Mouse (Mus musculus): Measurements from ENCODE around the gene Rdh1. TPM values are rescaled to one million over a fixed set of nuclear protein-coding genes. Genes with fewer than 3 reads are reported as not detected.
A peak's percentile ranks its signal among the peaks of the same experiment; 100 is the strongest.
"Not testable (repeated sequence)": the region's sequence is repeated elsewhere in the genome, so short reads cannot be mapped to it uniquely, and the experiment has no call there.

Gene Rdh1
- polyA plus RNA-seq, 1 experiment from 2014 or later: 0.08 TPM

GRCm38 (mm10) chr10:127751548-127751947 lies 8.0 kb upstream of the Rdh1 start, which contains the start of gene Gpr182:
TSS of gene Gpr182 (minus strand) at chr10:127751732.
- peak within 1 kb of the TSS; percentile 36 for H3K4me2 ChIP-seq
- H3K4me3 ChIP-seq: no peak within 1 kb of the TSS
- H3K36me3 ChIP-seq: peaks cover 14% of the 10 kb centered on the region
- H3K9me3 ChIP-seq: no peaks in the 10 kb centered on the region
- no peaks in the 10 kb centered on the region for H3K27me3 ChIP-seq
- H3K27ac ChIP-seq (replicated peaks): no peak within 1 kb of the TSS
- H3K9ac ChIP-seq: no peak within 1 kb of the TSS
- WGBS: 57% methylated on average over 8 of the region's 8 CpGs
- H3K4me1 ChIP-seq (replicated peaks): 0 out of 2 replicates have a peak, but pooled peaks cover 6% of the 10 kb centered on the region
- no peak for ATAC-seq (ENCODE audit: low FRiP score, low read depth)

GRCm38 (mm10) chr10:127754566-127755166 lies 4.9 kb upstream of the Rdh1 start:
- 0 out of 2 replicates have a peak, but pooled peaks cover 2% of the 10 kb centered on the region for H3K4me1 ChIP-seq (replicated peaks)
- no peaks in the 10 kb centered on the region for H3K36me3 ChIP-seq
- H3K9ac ChIP-seq: no peak overlapping the region
- ATAC-seq (ENCODE audit: low FRiP score, low read depth): no peak
- H3K4me3 ChIP-seq: no peak overlapping the region
- H3K4me2 ChIP-seq: no peak overlapping the region
- H3K27ac ChIP-seq (replicated peaks): no peak overlapping the region
- H3K27me3 ChIP-seq: no peaks in the 10 kb centered on the region
- WGBS: 76% methylated on average over 6 of the region's 6 CpGs
- no peaks in the 10 kb centered on the region for H3K9me3 ChIP-seq

GRCm38 (mm10) chr10:127755246-127755645 lies 4.3 kb upstream of the Rdh1 start:
- Histone ChIP-seq H3K4me3 (no peak overlapping the region), H3K27ac (replicated peaks) (no peak overlapping the region), H3K4me1 (replicated peaks) (no peaks in the 10 kb centered on the region), H3K27me3 (no peaks in the 10 kb centered on the region), H3K36me3 (no peaks in the 10 kb centered on the region), H3K4me2 (no peak overlapping the region), H3K9ac (no peak overlapping the region), H3K9me3 (no peaks in the 10 kb centered on the region)
- no peak for ATAC-seq (ENCODE audit: low FRiP score, low read depth)
- WGBS: 72% methylated on average over 3 of the region's 3 CpGs

- H3K27me3 ChIP-seq: no peaks in the 10 kb centered on the region
- H3K36me3 ChIP-seq: no peaks in the 10 kb centered on the region
- peak overlapping the region; percentile 9; the same call in 1 of the 2 replicates for H3K4me3 ChIP-seq
- H3K9me3 ChIP-seq: no peaks in the 10 kb centered on the region
- H3K4me2 ChIP-seq: peak overlapping the region; percentile 33
- ATAC-seq (ENCODE audit: low FRiP score, low read depth): no peak
- no peak overlapping the region for H3K27ac ChIP-seq (replicated peaks)
- no peak overlapping the region for H3K9ac ChIP-seq
- no peaks in the 10 kb centered on the region for H3K4me1 ChIP-seq (replicated peaks)
- WGBS: 53% methylated on average over 18 of the region's 18 CpGs
Observed at GRCm38 (mm10) chr10:127755770-127756468, 3.6 kb upstream of the Rdh1 start.

DNA sequence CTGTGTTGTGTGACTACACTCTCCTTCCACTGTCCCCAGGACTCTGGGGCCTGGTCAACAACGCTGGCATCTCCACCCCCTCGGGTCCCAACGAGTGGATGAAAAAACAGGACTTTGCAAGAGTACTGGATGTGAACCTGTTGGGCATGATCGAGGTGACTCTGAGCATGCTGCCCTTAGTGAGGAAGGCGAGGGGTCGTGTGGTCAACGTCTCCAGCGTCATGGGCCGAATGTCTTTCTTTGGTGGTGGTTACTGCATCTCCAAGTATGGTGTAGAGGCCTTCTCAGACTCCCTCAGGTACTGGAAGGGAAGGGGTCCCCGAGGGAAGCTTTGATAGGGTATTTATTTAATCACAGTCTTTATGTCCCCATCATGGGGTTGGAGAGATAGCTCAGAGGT lies 3.4 kb downstream of the Rdh1 start:
- H3K27ac ChIP-seq (replicated peaks); H3K36me3 ChIP-seq; H3K9ac ChIP-seq; H3K4me3 ChIP-seq; H3K4me2 ChIP-seq; H3K9me3 ChIP-seq; H3K4me1 ChIP-seq (replicated peaks); H3K27me3 ChIP-seq; ATAC-seq (ENCODE audit: low FRiP score, low read depth): not testable (repeated sequence)
- 92% methylated on average over 10 of the region's 10 CpGs for WGBS

GRCm38 (mm10) chr10:127763914-127764680 lies 4.6 kb downstream of the Rdh1 start:
- H3K27me3 ChIP-seq: no peaks in the 10 kb centered on the region
- no peak overlapping the region for H3K9ac ChIP-seq
- no peaks in the 10 kb centered on the region for H3K9me3 ChIP-seq
- no peak for ATAC-seq (ENCODE audit: low FRiP score, low read depth)
- WGBS: 65% methylated on average over 12 of the region's 12 CpGs
- no peak overlapping the region for H3K27ac ChIP-seq (replicated peaks)
- no peak overlapping the region for H3K4me3 ChIP-seq
- H3K4me2 ChIP-seq: no peak overlapping the region
- no peaks in the 10 kb centered on the region for H3K36me3 ChIP-seq
- H3K4me1 ChIP-seq (replicated peaks): no peaks in the 10 kb centered on the region

GRCm38 (mm10) chr10:127766564-127766963 lies 7.0 kb downstream of the Rdh1 start:
- H3K27ac ChIP-seq (replicated peaks): no peak overlapping the region
- no peaks in the 10 kb centered on the region for H3K27me3 ChIP-seq
- H3K4me3 ChIP-seq: no peak overlapping the region
- WGBS: 85% methylated on average over 1 of the region's 1 CpGs
- no peaks in the 10 kb centered on the region for H3K4me1 ChIP-seq (replicated peaks)
- no peak for ATAC-seq (ENCODE audit: low FRiP score, low read depth)
- H3K9me3 ChIP-seq: no peaks in the 10 kb centered on the region
- H3K4me2 ChIP-seq: no peak overlapping the region
- H3K9ac ChIP-seq: no peak overlapping the region
- H3K36me3 ChIP-seq: no peaks in the 10 kb centered on the region

- Histone ChIP-seq H3K4me1 (replicated peaks) (no peaks in the 10 kb centered on the region), H3K4me3 (no peak within 1 kb of the TSS), H3K4me2 (no peak within 1 kb of the TSS), H3K27ac (replicated peaks) (no peak within 1 kb of the TSS), H3K9me3 (no peaks in the 10 kb centered on the region), H3K36me3 (no peaks in the 10 kb centered on the region), H3K9ac (no peak within 1 kb of the TSS), H3K27me3 (no peaks in the 10 kb centered on the region)
- ATAC-seq (ENCODE audit: low FRiP score, low read depth): no peak
- 88% methylated on average over 2 of the region's 2 CpGs for WGBS
Observed at GRCm38 (mm10) chr10:127776011-127776410, 16.5 kb downstream of the Rdh1 start, which contains the start of gene Rdh9. TSS of gene Rdh9 (plus strand) at chr10:127776386.

GRCm38 (mm10) chr10:127782321-127782720 lies 22.8 kb downstream of the Rdh1 start:
- not testable (repeated sequence) for H3K4me2 ChIP-seq; ATAC-seq (ENCODE audit: low FRiP score, low read depth); H3K27me3 ChIP-seq; H3K36me3 ChIP-seq; H3K27ac ChIP-seq (replicated peaks); H3K4me3 ChIP-seq; H3K4me1 ChIP-seq (replicated peaks); H3K9ac ChIP-seq; H3K9me3 ChIP-seq
- 95% methylated on average over 17 of the region's 17 CpGs for WGBS

GRCm38 (mm10) chr10:127785411-127785810 lies 25.9 kb downstream of the Rdh1 start:
- H3K4me1 ChIP-seq (replicated peaks); H3K27me3 ChIP-seq; H3K36me3 ChIP-seq; H3K4me2 ChIP-seq; H3K9me3 ChIP-seq; H3K4me3 ChIP-seq; H3K27ac ChIP-seq (replicated peaks); ATAC-seq (ENCODE audit: low FRiP score, low read depth); H3K9ac ChIP-seq: not testable (repeated sequence)
- WGBS: 86% methylated on average over 1 of the region's 1 CpGs

DNA sequence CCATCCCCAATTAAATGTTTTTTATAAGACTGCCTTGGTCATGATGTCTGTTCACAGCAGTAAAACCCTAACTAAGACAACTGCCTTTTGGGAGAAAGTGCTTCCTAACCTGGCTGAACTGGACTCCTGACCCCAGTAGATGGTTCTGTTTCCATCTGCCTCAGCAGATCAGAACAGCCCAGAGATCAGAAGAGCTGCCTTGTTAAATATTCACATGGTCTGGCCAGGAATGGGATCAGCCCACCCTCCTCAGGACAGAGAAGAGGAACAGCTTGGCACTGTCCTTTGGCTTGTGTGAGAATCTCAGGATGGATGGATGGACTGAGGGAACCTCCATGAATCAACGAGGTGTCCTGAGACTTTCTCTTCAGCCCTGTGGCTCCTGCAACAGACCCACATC lies 39.8 kb downstream of the Rdh1 start:
- Histone ChIP-seq H3K4me1 (replicated peaks) (no peaks in the 10 kb centered on the region), H3K27ac (replicated peaks) (no peak overlapping the region), H3K9me3 (no peaks in the 10 kb centered on the region), H3K9ac (no peak overlapping the region), H3K4me2 (no peak overlapping the region), H3K4me3 (no peak overlapping the region), H3K36me3 (no peaks in the 10 kb centered on the region), H3K27me3 (no peaks in the 10 kb centered on the region)
- ATAC-seq (ENCODE audit: low FRiP score, low read depth): no peak
- WGBS: 65% methylated on average over 1 of the region's 1 CpGs

- H3K9ac ChIP-seq: no peak within 1 kb of the TSS
- H3K27me3 ChIP-seq: no peaks in the 10 kb centered on the region
- WGBS: 95% methylated on average over 6 of the region's 6 CpGs
- no peaks in the 10 kb centered on the region for H3K36me3 ChIP-seq
- H3K4me1 ChIP-seq (replicated peaks): no peaks in the 10 kb centered on the region
- no peak within 1 kb of the TSS for H3K27ac ChIP-seq (replicated peaks)
- no peak within 1 kb of the TSS for H3K4me3 ChIP-seq
- no peak for ATAC-seq (ENCODE audit: low FRiP score, low read depth)
- H3K9me3 ChIP-seq: no peaks in the 10 kb centered on the region
- H3K4me2 ChIP-seq: no peak within 1 kb of the TSS
Observed at GRCm38 (mm10) chr10:127800891-127801290, 41.4 kb downstream of the Rdh1 start, which contains the start of gene Rdh16. TSS of gene Rdh16 (plus strand) at chr10:127801152.
